Mouse (Mus musculus): ENCODE measurements around the gene Rab15. TPM values are rescaled to one million over a fixed set of nuclear protein-coding genes. Genes with fewer than 3 reads are reported as not detected.

Rab15 gene
- polyA plus RNA-seq, 1 experiment: 10.5 TPM

GRCm38 (mm10) chr12:76780639-76781468, 41.9 kb downstream of the Rab15 start:
- no peak for TF ChIP-seq CTCF (IDR thresholded peaks at IDR 0.05; ENCODE audit: borderline replicate concordance, insufficient read depth, low read length)
- TF ChIP-seq POLR2A (IDR thresholded peaks at IDR 0.05; ENCODE audit: low read depth, low read length): no peak
- no peaks in the 10 kb centered on the region for H3K4me1 ChIP-seq (ENCODE audit: control insufficient read depth, insufficient read depth, low read length)
- H3K27ac ChIP-seq (ENCODE audit: insufficient read depth, low read length): no peak overlapping the region
- H3K4me3 ChIP-seq (ENCODE audit: insufficient read depth, low read length): no peak overlapping the region

DNA sequence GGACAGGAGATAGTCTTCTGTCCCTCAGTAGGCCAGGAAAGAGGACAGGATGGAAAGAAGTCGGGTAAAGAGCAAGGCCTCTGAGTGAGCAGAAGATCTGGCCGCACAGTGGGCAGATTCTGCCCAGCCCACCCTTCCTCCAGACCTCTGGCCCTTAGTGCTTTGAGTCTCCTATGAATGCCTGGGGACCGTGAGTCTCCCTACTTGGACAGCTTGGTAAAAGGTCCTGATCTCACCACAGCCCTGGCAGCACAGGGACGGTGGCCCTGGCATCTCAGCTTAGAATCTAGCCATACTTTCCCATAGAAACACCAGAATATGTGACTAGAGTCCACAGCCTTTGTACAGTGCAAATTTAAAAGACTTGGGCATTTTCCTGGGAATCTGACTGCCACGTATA, 42.8 kb downstream of the Rab15 start:
- Histone ChIP-seq H3K27ac (ENCODE audit: insufficient read depth, low read length) (no peak overlapping the region), H3K4me3 (ENCODE audit: insufficient read depth, low read length) (no peak overlapping the region), H3K4me1 (ENCODE audit: control insufficient read depth, insufficient read depth, low read length) (no peaks in the 10 kb centered on the region)
- no peak for TF ChIP-seq POLR2A (IDR thresholded peaks at IDR 0.05; ENCODE audit: low read depth, low read length)
- no peak for TF ChIP-seq CTCF (IDR thresholded peaks at IDR 0.05; ENCODE audit: borderline replicate concordance, insufficient read depth, low read length)

GRCm38 (mm10) chr12:76778305-76779083, 44.2 kb downstream of the Rab15 start:
- TF ChIP-seq CTCF (IDR thresholded peaks at IDR 0.05; ENCODE audit: borderline replicate concordance, insufficient read depth, low read length): no peak
- TF ChIP-seq POLR2A (IDR thresholded peaks at IDR 0.05; ENCODE audit: low read depth, low read length): no peak
- no peaks in the 10 kb centered on the region for H3K4me1 ChIP-seq (ENCODE audit: control insufficient read depth, insufficient read depth, low read length)
- no peak overlapping the region for H3K4me3 ChIP-seq (ENCODE audit: insufficient read depth, low read length)
- no peak overlapping the region for H3K27ac ChIP-seq (ENCODE audit: insufficient read depth, low read length)

DNA sequence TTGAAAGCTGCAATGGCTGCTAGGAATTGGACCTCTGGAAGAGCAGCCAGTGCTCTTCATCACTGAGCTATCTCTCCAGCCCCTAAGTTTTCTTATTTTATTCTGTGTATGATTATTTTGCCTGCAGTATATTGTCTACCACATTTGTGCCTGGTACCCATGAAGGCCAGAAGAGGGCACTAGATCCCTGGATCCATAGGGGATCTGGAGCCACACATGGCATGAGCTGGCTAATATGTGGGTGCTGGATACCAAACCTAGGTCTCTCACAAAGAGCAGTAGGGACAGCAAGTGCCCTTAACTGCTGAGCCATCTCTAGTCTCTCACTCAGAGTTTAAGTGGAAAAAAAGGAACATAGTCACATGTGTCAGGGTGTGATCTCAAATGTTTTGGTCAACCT, 44.9 kb downstream of the Rab15 start:
- TF ChIP-seq POLR2A (IDR thresholded peaks at IDR 0.05; ENCODE audit: low read depth, low read length) (no peak), CTCF (IDR thresholded peaks at IDR 0.05; ENCODE audit: borderline replicate concordance, insufficient read depth, low read length) (no peak)
- Histone ChIP-seq H3K4me1 (ENCODE audit: control insufficient read depth, insufficient read depth, low read length) (no peaks in the 10 kb centered on the region), H3K4me3 (ENCODE audit: insufficient read depth, low read length) (no peak overlapping the region), H3K27ac (ENCODE audit: insufficient read depth, low read length) (no peak overlapping the region)

- Histone ChIP-seq H3K27ac (ENCODE audit: insufficient read depth, low read length) (no peak overlapping the region), H3K4me3 (ENCODE audit: insufficient read depth, low read length) (no peak overlapping the region), H3K4me1 (ENCODE audit: control insufficient read depth, insufficient read depth, low read length) (no peaks in the 10 kb centered on the region)
- TF ChIP-seq CTCF (IDR thresholded peaks at IDR 0.05; ENCODE audit: borderline replicate concordance, insufficient read depth, low read length): no peak
- no peak for TF ChIP-seq POLR2A (IDR thresholded peaks at IDR 0.05; ENCODE audit: low read depth, low read length)
Observed at GRCm38 (mm10) chr12:76776898-76777297, 45.8 kb downstream of the Rab15 start.

DNA sequence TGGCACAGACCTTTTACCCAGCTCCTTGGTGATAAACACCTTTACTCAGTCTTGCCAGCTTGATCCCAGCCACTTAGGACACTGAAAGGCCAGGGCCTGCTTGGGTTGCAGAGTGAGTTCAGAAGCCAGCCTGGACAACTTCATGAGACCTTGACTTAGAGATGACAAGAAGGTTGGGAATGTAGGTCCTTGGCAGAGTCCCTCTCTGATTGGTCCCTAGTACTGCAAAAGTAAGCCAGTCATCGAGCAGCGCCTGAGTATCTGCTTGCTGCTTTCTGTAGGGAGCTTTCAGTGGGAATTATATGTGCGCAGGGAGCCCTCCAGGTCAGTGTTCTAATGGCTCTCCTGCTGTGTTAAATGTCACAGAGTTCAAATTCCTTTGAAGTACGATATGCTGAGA, 47.6 kb downstream of the Rab15 start:
- no peaks in the 10 kb centered on the region for H3K4me1 ChIP-seq (ENCODE audit: control insufficient read depth, insufficient read depth, low read length)
- no peak overlapping the region for H3K4me3 ChIP-seq (ENCODE audit: insufficient read depth, low read length)
- no peak overlapping the region for H3K27ac ChIP-seq (ENCODE audit: insufficient read depth, low read length)
- no peak for TF ChIP-seq POLR2A (IDR thresholded peaks at IDR 0.05; ENCODE audit: low read depth, low read length)
- TF ChIP-seq CTCF (IDR thresholded peaks at IDR 0.05; ENCODE audit: borderline replicate concordance, insufficient read depth, low read length): no peak

- Histone ChIP-seq H3K27ac (ENCODE audit: insufficient read depth, low read length) (no peak overlapping the region), H3K4me1 (ENCODE audit: control insufficient read depth, insufficient read depth, low read length) (no peaks in the 10 kb centered on the region), H3K4me3 (ENCODE audit: insufficient read depth, low read length) (no peak overlapping the region)
- no peak for TF ChIP-seq POLR2A (IDR thresholded peaks at IDR 0.05; ENCODE audit: low read depth, low read length)
- no peak for TF ChIP-seq CTCF (IDR thresholded peaks at IDR 0.05; ENCODE audit: borderline replicate concordance, insufficient read depth, low read length)
Observed at GRCm38 (mm10) chr12:76774652-76775051, 48.1 kb downstream of the Rab15 start.

DNA sequence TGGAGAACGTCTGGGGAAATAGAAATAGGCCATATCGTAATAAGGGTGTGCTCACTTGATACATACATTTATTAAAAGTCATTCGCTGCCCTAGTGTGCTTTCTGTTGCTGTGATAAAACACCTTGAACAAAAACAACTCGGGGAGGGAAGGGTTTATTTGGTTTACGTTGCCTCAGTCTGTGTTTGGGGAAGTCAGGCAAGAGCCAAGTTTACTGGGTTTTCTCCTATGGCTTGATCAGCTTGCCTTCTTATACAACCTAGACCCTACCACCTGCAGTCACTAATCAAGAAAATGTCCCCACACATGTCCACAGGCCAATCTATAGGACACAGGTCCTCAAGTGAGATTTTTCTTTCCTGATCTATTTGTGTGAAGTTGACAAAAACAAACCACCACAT, 51.2 kb downstream of the Rab15 start:
- no peaks in the 10 kb centered on the region for H3K4me1 ChIP-seq (ENCODE audit: control insufficient read depth, insufficient read depth, low read length)
- H3K4me3 ChIP-seq (ENCODE audit: insufficient read depth, low read length): no peak overlapping the region
- TF ChIP-seq POLR2A (IDR thresholded peaks at IDR 0.05; ENCODE audit: low read depth, low read length) (no peak), CTCF (IDR thresholded peaks at IDR 0.05; ENCODE audit: borderline replicate concordance, insufficient read depth, low read length) (no peak)

GRCm38 (mm10) chr12:76770841-76771500, 51.7 kb downstream of the Rab15 start:
- Histone ChIP-seq H3K4me1 (ENCODE audit: control insufficient read depth, insufficient read depth, low read length) (no peaks in the 10 kb centered on the region), H3K4me3 (ENCODE audit: insufficient read depth, low read length) (no peak overlapping the region), H3K27ac (ENCODE audit: insufficient read depth, low read length) (no peak overlapping the region)
- no peak for TF ChIP-seq CTCF (IDR thresholded peaks at IDR 0.05; ENCODE audit: borderline replicate concordance, insufficient read depth, low read length)
- TF ChIP-seq POLR2A (IDR thresholded peaks at IDR 0.05; ENCODE audit: low read depth, low read length): no peak

More for the DNA sequence above, 51.2 kb downstream of the Rab15 start:
- H3K27ac ChIP-seq (ENCODE audit: insufficient read depth, low read length): no peak overlapping the region

Measured in embryonic fibroblast, embryonic 13.5 days (primary cell).